Mouse (Mus musculus) forebrain, embryonic 12.5 days (tissue): ENCODE measurements around the gene Srsf12. TPM values are rescaled to one million over a fixed set of nuclear protein-coding genes. Genes with fewer than 3 reads are reported as not detected.

Source experiments
- ATAC-seq: fragments of 200-750 bp; cut with Nextera tagmentation; 2 replicates; pipeline ENCODE4 v1.8.0; 2017; ENCODE audit warnings: moderate TSS enrichment; ENCODE audit not compliant: low FRiP score
- H3K27ac ChIP-seq: fragments of 300-500 bp; sonication (generic); 2 replicates; pipeline ENCODE4 v1.5.1; 2016; ENCODE audit warnings: mild to moderate bottlenecking
- H3K27me3 ChIP-seq: fragments of 300-500 bp; sonication (generic); 2 replicates; pipeline ENCODE4 v1.6.1; 2016; ENCODE audit warnings: mild to moderate bottlenecking
- H3K36me3 ChIP-seq: fragments of 300-500 bp; sonication (generic); replicated peaks from 2 replicates; pipeline ENCODE4 v1.6.1; 2016; ENCODE audit warnings: mild to moderate bottlenecking
- H3K4me1 ChIP-seq: fragments of 300-500 bp; sonication (generic); 2 replicates; pipeline ENCODE4 v1.6.1; 2016
- H3K4me2 ChIP-seq: fragments of 300-500 bp; sonication (generic); 2 replicates; pipeline ENCODE4 v1.6.1; 2016; ENCODE audit warnings: mild to moderate bottlenecking, moderate library complexity
- H3K4me3 ChIP-seq: fragments of 300-500 bp; sonication (generic); replicated peaks from 2 replicates; pipeline ENCODE4 v1.5.1; 2016; ENCODE audit warnings: mild to moderate bottlenecking
- H3K9ac ChIP-seq: fragments of 300-500 bp; sonication (generic); 2 replicates; pipeline ENCODE4 v1.6.1; 2016; ENCODE audit warnings: mild to moderate bottlenecking
- H3K9me3 ChIP-seq: fragments of 300-500 bp; sonication (generic); 2 replicates; pipeline ENCODE4 v1.6.1; 2016
- WGBS: fragments of 180-500 bp; shearing (Covaris S2); methylation state at CpG from one replicate; pipeline ENCODE4 v1.1.7; 2016; 5-methylcytosine and 5-hydroxymethylcytosine counted together
- polyA plus RNA-seq: library from polyadenylated mRNA; unstranded; fragments of >200 nt; fragmentation: Nextera tagmentation; extraction: Ambion mirVana; gene quantifications from 2 replicates; pipeline ENCODE4 v1.2.1, GENCODE M21; 2016

The Srsf12 gene
- polyA plus RNA-seq, 1 experiment from 2014 or later = 10.2 TPM

- Histone ChIP-seq H3K4me2 (no peak overlapping the region), H3K4me3 (no peak overlapping the region), H3K4me1 (0 out of 2 replicates have a peak, but pooled peaks cover 2% of the 10 kb centered on the region), H3K27me3 (no peaks in the 10 kb centered on the region), H3K9me3 (no peaks in the 10 kb centered on the region), H3K27ac (no peak overlapping the region), H3K9ac (no peak overlapping the region), H3K36me3 (no peaks in the 10 kb centered on the region)
- WGBS = 75% methylated on average over 4 of the region's 4 CpGs
- no peak for ATAC-seq
These were observed 45.9 kb downstream of the Srsf12 start for GRCm38 (mm10) chr4:33254706-33255105.

DNA sequence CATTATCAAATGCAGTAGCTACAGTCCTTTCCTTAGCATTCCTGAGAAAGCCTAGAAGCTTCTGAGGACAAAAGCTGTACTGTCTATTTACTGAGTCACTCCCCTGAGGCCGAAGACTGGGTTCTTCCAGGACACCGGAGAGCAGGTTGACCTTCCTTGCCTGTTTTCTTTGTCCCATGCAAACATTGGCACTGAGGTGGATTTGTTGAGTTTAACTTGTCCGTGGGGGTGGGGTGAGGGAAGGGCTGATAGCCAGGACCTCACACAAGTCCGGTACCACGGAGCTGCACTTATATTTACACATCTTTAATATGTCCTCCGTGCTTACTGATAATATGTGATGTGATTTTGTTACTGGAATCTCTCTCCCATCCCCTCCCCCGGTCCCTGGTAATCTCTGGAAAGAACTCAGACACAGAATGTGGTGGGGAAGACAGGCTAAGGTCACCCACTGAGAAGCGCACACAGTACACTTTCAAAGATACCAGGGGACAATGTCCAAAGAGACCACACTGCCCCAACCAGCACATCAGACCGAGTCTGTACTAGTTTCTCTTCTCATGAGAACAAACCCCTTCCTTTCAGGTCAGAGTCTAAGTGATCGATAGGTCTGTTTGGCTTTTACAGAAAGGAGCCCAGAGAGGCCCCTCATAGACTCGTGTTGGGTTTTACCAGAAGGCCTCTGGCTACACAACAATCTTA is 48.6 kb downstream of the Srsf12 start:
- H3K27ac ChIP-seq = no peak overlapping the region
- no peaks in the 10 kb centered on the region for H3K36me3 ChIP-seq
- 83% methylated on average over 11 of the region's 11 CpGs for WGBS
- no peaks in the 10 kb centered on the region for H3K27me3 ChIP-seq
- H3K4me3 ChIP-seq = no peak overlapping the region
- H3K4me1 ChIP-seq = no peaks in the 10 kb centered on the region
- ATAC-seq = no peak
- no peaks in the 10 kb centered on the region for H3K9me3 ChIP-seq
- H3K4me2 ChIP-seq = no peak overlapping the region
- no peak overlapping the region for H3K9ac ChIP-seq

DNA sequence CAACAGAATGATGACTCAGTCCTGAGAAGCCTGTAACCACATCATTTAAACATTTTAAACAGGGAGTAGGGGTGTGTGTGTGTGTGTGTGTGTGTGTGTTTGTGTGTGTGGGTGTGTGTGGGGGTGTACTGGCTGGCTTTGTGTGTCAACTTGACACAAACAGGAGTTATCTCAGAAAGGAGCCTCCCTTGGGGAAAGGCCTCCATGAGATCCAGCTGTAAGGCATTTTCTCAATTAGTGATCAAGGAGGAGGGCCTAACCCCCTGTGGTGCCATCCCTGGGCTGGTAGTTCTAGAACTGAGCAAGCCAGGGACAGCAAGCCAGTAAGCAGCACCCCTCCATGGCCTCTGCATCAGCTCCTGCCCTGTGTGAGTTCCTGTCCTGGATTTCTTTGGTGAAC is 51.5 kb downstream of the Srsf12 start:
- Histone ChIP-seq H3K27me3 (no peaks in the 10 kb centered on the region), H3K27ac (no peak overlapping the region), H3K4me1 (no peaks in the 10 kb centered on the region), H3K9me3 (no peaks in the 10 kb centered on the region), H3K9ac (no peak overlapping the region), H3K4me3 (no peak overlapping the region), H3K4me2 (no peak overlapping the region), H3K36me3 (no peaks in the 10 kb centered on the region)
- ATAC-seq = no peak

- no peak for ATAC-seq
- Histone ChIP-seq H3K4me2 (no peak overlapping the region), H3K9ac (no peak overlapping the region), H3K4me3 (no peak overlapping the region), H3K4me1 (no peaks in the 10 kb centered on the region), H3K27me3 (no peaks in the 10 kb centered on the region), H3K36me3 (no peaks in the 10 kb centered on the region), H3K27ac (no peak overlapping the region), H3K9me3 (no peaks in the 10 kb centered on the region)
- 77% methylated on average over 7 of the region's 7 CpGs for WGBS
These were observed 52.5 kb downstream of the Srsf12 start for GRCm38 (mm10) chr4:33261311-33261753.

GRCm38 (mm10) chr4:33262897-33263296 is 54.1 kb downstream of the Srsf12 start:
- H3K27ac ChIP-seq = no peak overlapping the region
- no peak overlapping the region for H3K4me2 ChIP-seq
- H3K4me3 ChIP-seq = no peak overlapping the region
- no peak overlapping the region for H3K9ac ChIP-seq
- H3K36me3 ChIP-seq = no peaks in the 10 kb centered on the region
- H3K4me1 ChIP-seq = no peaks in the 10 kb centered on the region
- no peaks in the 10 kb centered on the region for H3K27me3 ChIP-seq
- WGBS = 88% methylated on average over 1 of the region's 1 CpGs
- H3K9me3 ChIP-seq = no peaks in the 10 kb centered on the region
- no peak for ATAC-seq

GRCm38 (mm10) chr4:33264979-33265726 is 56.4 kb downstream of the Srsf12 start:
- no peaks in the 10 kb centered on the region for H3K27me3 ChIP-seq
- no peak overlapping the region for H3K4me2 ChIP-seq
- WGBS = 90% methylated on average over 11 of the region's 11 CpGs
- no peaks in the 10 kb centered on the region for H3K36me3 ChIP-seq
- no peak overlapping the region for H3K4me3 ChIP-seq
- H3K9ac ChIP-seq = no peak overlapping the region
- H3K9me3 ChIP-seq = no peaks in the 10 kb centered on the region
- H3K4me1 ChIP-seq = no peaks in the 10 kb centered on the region
- ATAC-seq = no peak
- H3K27ac ChIP-seq = no peak overlapping the region

DNA sequence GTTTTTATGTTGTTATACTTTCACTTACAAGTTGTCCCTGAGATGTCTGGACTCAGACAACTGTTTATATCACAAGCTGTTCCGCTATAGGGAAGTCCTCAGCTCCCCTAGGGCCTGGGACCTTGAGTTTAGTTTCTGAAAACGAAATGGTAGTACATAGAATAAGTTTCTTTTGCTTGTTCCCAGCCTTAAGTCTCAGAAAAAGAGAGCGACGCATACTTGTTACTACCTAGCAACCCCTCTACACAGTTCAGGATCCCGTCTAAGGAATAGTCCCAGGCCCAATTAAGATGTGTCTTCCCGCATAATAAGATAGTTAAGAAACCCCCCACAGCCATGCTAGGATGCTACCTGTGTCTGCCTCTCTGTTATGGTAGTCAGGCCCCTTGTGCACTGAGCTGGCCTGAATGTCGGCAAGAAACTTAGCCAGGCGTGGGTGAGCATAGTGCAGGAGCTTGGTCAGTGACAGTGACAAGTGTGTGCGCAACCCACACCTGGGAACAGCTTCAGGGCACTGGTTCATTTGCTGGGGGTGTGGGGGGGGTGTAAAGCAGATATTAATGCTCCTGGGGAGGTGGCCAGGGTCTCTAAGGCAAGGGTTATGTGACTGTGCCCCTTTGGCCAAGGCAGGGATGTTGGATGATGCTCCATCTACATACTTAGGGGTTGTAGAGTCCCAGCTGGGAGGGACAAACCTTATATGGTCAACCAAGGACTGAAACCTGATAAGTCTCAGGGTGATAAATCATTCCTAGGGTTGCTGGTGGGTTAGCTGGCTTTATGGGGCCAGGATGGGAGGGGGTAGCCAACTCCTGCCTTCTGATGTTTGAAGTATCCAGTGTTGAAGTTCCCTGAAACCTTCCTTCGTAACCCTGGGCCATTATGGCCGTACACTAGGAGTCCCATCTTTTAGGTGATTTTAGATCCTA is 61.9 kb downstream of the Srsf12 start:
- 81% methylated on average over 11 of the region's 11 CpGs for WGBS
- Histone ChIP-seq H3K9ac (no peak overlapping the region), H3K4me1 (no peaks in the 10 kb centered on the region), H3K27ac (no peak overlapping the region), H3K36me3 (no peaks in the 10 kb centered on the region), H3K27me3 (no peaks in the 10 kb centered on the region), H3K4me2 (no peak overlapping the region), H3K9me3 (no peaks in the 10 kb centered on the region), H3K4me3 (no peak overlapping the region)
- ATAC-seq = no peak

- no peaks in the 10 kb centered on the region for H3K9me3 ChIP-seq
- no peak overlapping the region for H3K27ac ChIP-seq
- no peaks in the 10 kb centered on the region for H3K4me1 ChIP-seq
- ATAC-seq = no peak
- H3K9ac ChIP-seq = no peak overlapping the region
- WGBS = 92% methylated on average over 3 of the region's 3 CpGs
- no peak overlapping the region for H3K4me2 ChIP-seq
- H3K4me3 ChIP-seq = no peak overlapping the region
- H3K36me3 ChIP-seq = no peaks in the 10 kb centered on the region
- no peaks in the 10 kb centered on the region for H3K27me3 ChIP-seq
These were observed 64.6 kb downstream of the Srsf12 start for GRCm38 (mm10) chr4:33273437-33273836.

DNA sequence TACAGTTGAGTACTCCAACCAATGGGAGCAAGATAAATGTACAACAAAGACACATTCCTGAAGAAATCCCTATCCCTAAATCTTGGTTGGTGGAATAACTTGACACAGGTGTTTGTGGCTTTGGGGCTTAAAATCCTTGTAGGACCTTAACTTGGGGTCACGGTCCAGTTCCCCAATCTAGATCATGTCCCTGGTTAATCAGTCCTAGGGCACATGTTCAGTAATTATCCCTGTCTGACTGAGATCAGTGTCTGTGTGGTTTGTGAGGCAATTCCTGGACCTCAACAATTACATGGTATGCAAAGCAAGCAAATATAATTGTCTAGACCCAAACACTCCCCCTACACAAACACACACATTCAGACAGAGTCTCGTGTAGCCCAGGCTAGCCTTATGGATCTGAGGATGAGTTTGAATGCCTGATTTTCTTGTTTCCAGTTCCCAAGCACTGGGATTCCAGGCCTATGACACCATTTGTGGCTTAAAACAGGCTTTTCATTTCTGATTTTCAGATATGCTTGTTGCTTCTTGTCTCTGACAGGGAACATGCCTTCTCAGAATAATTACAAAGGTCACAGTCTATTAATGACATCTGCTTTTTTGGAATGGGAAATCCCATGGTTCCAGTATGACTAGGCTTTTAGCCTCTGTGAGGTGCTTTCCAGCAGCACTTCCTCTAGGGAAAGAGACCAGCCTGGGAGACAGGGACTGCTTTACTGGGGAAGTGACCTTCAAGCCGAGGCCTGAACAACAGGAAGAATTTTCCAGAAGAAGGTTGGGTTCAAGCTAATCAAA is 73.3 kb downstream of the Srsf12 start:
- no peaks in the 10 kb centered on the region for H3K4me1 ChIP-seq
- H3K4me3 ChIP-seq = no peak overlapping the region
- WGBS = 85% methylated on average over 3 of the region's 3 CpGs
- no peak for ATAC-seq
- no peaks in the 10 kb centered on the region for H3K27me3 ChIP-seq
- H3K9me3 ChIP-seq = no peaks in the 10 kb centered on the region
- H3K4me2 ChIP-seq = no peak overlapping the region
- no peak overlapping the region for H3K9ac ChIP-seq
- no peaks in the 10 kb centered on the region for H3K36me3 ChIP-seq
- no peak overlapping the region for H3K27ac ChIP-seq
